Mouse (Mus musculus) stomach, postnatal 0 days (tissue): ENCODE measurements around the gene Cd151. TPM values are rescaled to one million over a fixed set of nuclear protein-coding genes. Genes with fewer than 3 reads are reported as not detected.

Experiments used
- ATAC-seq: fragments of 200-750 bp; cut with Nextera tagmentation; 2 replicates; pipeline ENCODE4 v1.8.0; 2017; ENCODE audit not compliant: low FRiP score, low TSS enrichment
- DNase-seq: peaks from one replicate; pipeline ENCODE4 v3.0.0-alpha.2; 2016; ENCODE audit warnings: low spot score
- H3K27ac ChIP-seq: fragments of 300-500 bp; sonication (generic); replicated peaks from 2 replicates; pipeline ENCODE4 v1.5.1; 2014; ENCODE audit warnings: mild to moderate bottlenecking, control low read depth
- H3K27me3 ChIP-seq: fragments of 300-500 bp; sonication (generic); 2 replicates; pipeline ENCODE4 v1.6.1; 2014; ENCODE audit warnings: low read length; ENCODE audit not compliant: control insufficient read depth, insufficient read depth
- H3K36me3 ChIP-seq: fragments of 300-500 bp; sonication (generic); 2 replicates; pipeline ENCODE4 v1.6.1; 2014; ENCODE audit warnings: low read length, mixed read lengths; ENCODE audit not compliant: control insufficient read depth, insufficient read depth
- H3K4me1 ChIP-seq: fragments of 300-500 bp; sonication (generic); replicated peaks from 2 replicates; pipeline ENCODE4 v1.6.1; 2014; ENCODE audit warnings: antibody characterized with exemption; ENCODE audit not compliant: control insufficient read depth, insufficient read depth
- H3K4me2 ChIP-seq: fragments of 300-500 bp; sonication (generic); replicated peaks from 2 replicates; pipeline ENCODE4 v1.6.1; 2014; ENCODE audit warnings: low read depth, mild to moderate bottlenecking, control low read depth, moderate library complexity
- H3K4me3 ChIP-seq: fragments of 300-500 bp; sonication (generic); 2 replicates; pipeline ENCODE4 v1.5.1; 2014; ENCODE audit warnings: low read depth, low read length, control low read depth
- H3K9ac ChIP-seq: fragments of 300-500 bp; sonication (generic); 2 replicates; pipeline ENCODE4 v1.6.1; 2014; ENCODE audit warnings: mild to moderate bottlenecking, low read length, control low read depth, mixed read lengths
- H3K9me3 ChIP-seq: fragments of 300-500 bp; sonication (generic); 2 replicates; pipeline ENCODE4 v1.6.1; 2016; ENCODE audit warnings: low read length; ENCODE audit not compliant: control insufficient read depth
- CTCF ChIP-seq: IDR thresholded peaks from 2 replicates; pipeline ENCODE4 v1.5.1; 2016; ENCODE audit warnings: antibody characterized with exemption, low read depth, mild to moderate bottlenecking, moderate library complexity
- EP300 ChIP-seq: optimal IDR thresholded peaks from 2 replicates; pipeline ENCODE3; 2016; ENCODE audit warnings: antibody characterized with exemption
- WGBS: fragments of 180-500 bp; shearing (Covaris S2); extraction: QIAGEN DNeasy Blood & Tissue Kit; methylation state at CpG from one replicate; pipeline ENCODE4 v1.1.7; 2014; 5-methylcytosine and 5-hydroxymethylcytosine counted together
- polyA plus RNA-seq: library from polyadenylated mRNA; unstranded; fragments of >200 nt; fragmentation: Nextera tagmentation; extraction: Ambion mirVana; gene quantifications from 2 replicates; pipeline ENCODE4 v1.2.1, GENCODE M21; 2015

Gene Cd151
- polyA plus RNA-seq, 1 experiment from 2014 or later, result 22.6 TPM

DNA sequence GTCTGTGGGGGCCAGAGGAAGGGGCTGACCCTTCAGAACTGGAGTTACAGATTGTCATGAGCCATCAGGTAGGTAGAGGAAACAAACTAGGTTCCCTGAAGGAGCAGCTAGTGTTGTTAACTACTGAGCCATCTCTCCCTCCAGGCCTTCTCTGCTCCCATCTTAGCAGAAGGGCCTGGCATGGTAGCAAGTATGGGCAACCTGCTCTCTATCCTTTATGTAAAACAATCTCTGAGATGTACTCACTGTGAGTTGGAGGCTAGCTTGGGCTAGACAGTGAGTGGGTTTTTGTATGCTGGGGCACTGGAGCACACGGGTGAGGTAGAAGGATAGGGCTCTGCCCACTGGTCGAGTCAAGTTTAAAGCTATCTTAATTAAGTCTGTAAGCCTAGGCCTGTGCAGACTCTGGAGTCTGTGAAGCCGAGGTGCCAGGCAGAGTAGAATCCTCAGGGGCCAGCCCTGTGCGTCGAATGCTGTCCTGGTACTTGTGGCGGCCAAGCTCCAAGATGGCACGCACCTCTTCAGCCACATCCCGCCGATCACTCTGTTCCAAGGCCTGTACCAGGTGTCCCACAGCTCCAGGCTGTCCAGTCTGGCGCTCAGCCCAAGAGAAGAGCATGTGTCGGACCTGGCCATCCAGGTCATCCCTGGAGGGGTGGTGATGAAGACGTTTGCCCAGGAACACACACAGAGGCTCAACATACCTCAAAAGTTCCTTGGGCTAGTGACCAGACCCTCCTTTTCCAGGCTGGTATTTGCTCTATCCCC, 28.8 kb upstream of the Cd151 start:
- Histone ChIP-seq H3K9me3 (no peaks in the 10 kb centered on the region), H3K4me1 (peaks cover 9% of the 10 kb centered on the region), H3K4me3 (no peak overlapping the region), H3K36me3 (0 out of 2 replicates have a peak, but pooled peaks cover 2% of the 10 kb centered on the region), H3K27me3 (no peaks in the 10 kb centered on the region), H3K27ac (no peak overlapping the region), H3K9ac (no peak overlapping the region), H3K4me2 (no peak overlapping the region)
- WGBS, result 90% methylated on average over 12 of the region's 12 CpGs
- DNase-seq (no peak), ATAC-seq (no peak)
- TF ChIP-seq CTCF, result no peak
- TF ChIP-seq EP300, result no peak

DNA sequence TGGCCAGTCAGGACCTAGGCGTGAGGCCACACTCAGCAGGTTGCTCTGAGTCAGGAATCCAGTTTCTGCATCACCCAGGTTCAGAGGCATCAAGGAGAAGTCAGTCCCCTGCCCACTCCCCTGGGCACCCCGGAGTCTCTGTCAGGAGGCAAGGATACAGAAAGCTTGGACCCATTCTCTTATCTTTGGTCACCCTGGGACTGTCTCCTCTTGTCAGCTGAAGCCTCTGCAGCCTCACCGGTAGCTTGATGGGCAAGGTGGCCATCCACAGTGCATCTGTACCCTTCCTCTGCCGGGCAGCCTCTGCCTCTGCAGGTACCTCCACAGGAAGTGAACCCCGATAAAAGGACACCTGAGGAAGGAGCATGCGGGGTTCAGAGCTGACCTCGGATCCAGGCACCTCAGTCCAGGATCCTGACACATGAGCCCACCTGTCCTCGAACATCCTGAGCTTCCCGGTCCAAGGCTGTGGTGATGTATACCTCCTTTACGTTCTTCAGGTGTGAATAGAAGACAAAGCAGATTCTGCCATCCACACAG, 28.0 kb upstream of the Cd151 start:
- DNase-seq (no peak), ATAC-seq (no peak)
- Histone ChIP-seq H3K27me3 (no peaks in the 10 kb centered on the region), H3K4me2 (no peak overlapping the region), H3K27ac (no peak overlapping the region), H3K36me3 (no peaks in the 10 kb centered on the region), H3K9ac (no peak overlapping the region), H3K4me1 (peaks cover 9% of the 10 kb centered on the region), H3K9me3 (no peaks in the 10 kb centered on the region), H3K4me3 (no peak overlapping the region)
- TF ChIP-seq EP300 (no peak), CTCF (no peak)
- WGBS, result 93% methylated on average over 10 of the region's 10 CpGs

DNA sequence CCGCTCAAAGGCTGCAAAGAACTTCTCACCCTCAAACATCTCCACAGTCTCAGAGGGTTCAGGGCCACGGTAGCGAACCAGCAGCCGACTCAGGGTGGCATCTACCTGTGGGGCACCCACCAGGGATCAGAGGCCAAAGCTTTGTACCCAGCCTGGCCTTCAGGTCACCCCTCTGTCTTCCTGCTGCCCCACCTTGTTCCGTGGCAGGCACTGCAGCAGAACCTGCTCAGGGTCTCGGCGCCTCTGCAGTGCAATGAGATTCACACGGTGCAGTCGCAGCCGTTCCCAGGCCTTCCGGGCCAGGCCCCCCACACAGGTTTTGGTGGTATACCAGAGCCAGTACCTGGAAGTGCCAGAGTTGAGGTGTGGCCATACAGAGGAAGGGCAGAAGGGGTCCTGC, 27.4 kb upstream of the Cd151 start:
- no peak for DNase-seq
- no peak for ATAC-seq
- H3K4me3 ChIP-seq, result no peak overlapping the region
- no peaks in the 10 kb centered on the region for H3K27me3 ChIP-seq
- no peak overlapping the region for H3K4me2 ChIP-seq
- WGBS, result 95% methylated on average over 11 of the region's 11 CpGs
- peaks cover 9% of the 10 kb centered on the region for H3K4me1 ChIP-seq
- no peaks in the 10 kb centered on the region for H3K36me3 ChIP-seq
- no peak overlapping the region for H3K9ac ChIP-seq
- TF ChIP-seq CTCF (no peak), EP300 (no peak)
- H3K27ac ChIP-seq, result no peak overlapping the region
- H3K9me3 ChIP-seq, result no peaks in the 10 kb centered on the region

DNA sequence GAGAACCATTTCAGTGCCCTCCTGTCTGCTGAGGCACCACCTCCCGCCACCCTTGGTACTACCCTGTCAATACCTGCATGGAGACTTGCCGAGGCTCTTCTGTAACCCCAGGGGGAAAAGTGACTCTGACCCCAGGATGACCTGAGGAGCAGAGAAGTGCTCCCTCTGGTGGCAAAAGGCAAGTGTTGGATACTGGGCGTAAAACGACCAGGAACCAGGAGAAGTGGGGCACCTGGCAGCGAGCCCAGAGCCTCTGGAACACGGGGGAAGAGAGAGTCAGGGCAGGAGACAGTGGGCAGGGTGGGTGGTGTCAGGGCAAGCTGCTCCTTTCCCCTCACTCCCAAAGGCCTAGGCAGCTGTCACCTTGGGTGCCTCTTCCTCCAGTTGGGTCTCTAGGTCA, 26.6 kb upstream of the Cd151 start:
- Histone ChIP-seq H3K4me1 (peaks cover 9% of the 10 kb centered on the region), H3K4me3 (no peak overlapping the region), H3K9ac (no peak overlapping the region), H3K27ac (no peak overlapping the region), H3K36me3 (no peaks in the 10 kb centered on the region), H3K27me3 (no peaks in the 10 kb centered on the region), H3K9me3 (no peaks in the 10 kb centered on the region), H3K4me2 (no peak overlapping the region)
- 28% methylated on average over 6 of the region's 6 CpGs for WGBS
- ATAC-seq, result no peak
- TF ChIP-seq EP300 (no peak), CTCF (peak; percentile 87)
- DNase-seq, result peak; percentile 68

DNA sequence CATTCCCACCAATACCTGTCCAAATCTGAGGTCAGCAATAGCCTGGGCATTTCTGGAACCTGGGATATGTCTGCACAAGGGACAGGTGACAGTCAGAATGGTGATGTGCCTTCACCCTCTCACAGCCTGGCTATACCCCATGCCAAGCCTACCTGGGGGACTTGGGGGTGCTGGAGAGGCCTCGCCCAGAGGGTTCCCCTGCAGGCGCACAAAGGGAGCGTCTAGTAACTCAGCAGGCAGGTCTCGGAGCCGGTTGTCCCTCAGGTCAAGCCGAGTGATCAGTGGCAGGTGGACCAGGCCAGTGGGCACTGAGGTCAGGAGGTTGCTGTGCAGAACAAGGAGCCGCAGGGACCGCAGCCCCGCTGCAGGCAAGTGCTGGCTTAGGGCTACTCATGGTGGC, 25.7 kb upstream of the Cd151 start:
- Histone ChIP-seq H3K27ac (no peak overlapping the region), H3K4me2 (no peak overlapping the region), H3K9ac (no peak overlapping the region), H3K4me1 (peaks cover 7% of the 10 kb centered on the region; the same call in 1 of the 2 replicates), H3K4me3 (no peak overlapping the region), H3K27me3 (no peaks in the 10 kb centered on the region), H3K9me3 (no peaks in the 10 kb centered on the region), H3K36me3 (no peaks in the 10 kb centered on the region)
- 90% methylated on average over 9 of the region's 9 CpGs for WGBS
- TF ChIP-seq CTCF (no peak), EP300 (no peak)
- DNase-seq (no peak), ATAC-seq (no peak)

DNA sequence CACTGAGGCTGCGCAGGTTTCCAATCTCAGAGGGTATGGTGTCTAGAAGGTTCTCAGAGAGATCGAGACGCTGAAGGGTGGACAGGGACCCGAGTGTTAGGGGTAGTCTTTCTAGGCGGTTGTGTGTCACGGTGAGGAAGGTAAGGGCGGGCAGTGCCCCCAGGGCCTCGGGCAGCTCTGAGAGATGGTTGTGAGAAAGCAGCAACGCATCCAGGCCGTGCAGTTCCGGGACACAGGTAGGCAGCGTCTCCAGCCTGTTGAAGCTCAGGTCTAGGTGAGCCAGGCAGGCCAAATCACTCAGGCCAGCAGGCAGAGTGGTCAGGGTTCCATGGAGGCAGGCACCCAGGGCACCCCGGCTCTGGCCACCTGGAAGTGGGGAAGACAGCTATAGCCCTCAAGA, 25.0 kb upstream of the Cd151 start:
- ATAC-seq, result no peak
- Histone ChIP-seq H3K4me1 (peaks cover 4% of the 10 kb centered on the region; the same call in 1 of the 2 replicates), H3K4me3 (no peak overlapping the region), H3K9me3 (no peaks in the 10 kb centered on the region), H3K36me3 (no peaks in the 10 kb centered on the region), H3K4me2 (no peak overlapping the region), H3K27ac (no peak overlapping the region), H3K9ac (no peak overlapping the region), H3K27me3 (no peaks in the 10 kb centered on the region)
- TF ChIP-seq CTCF (no peak), EP300 (no peak)
- DNase-seq, result no peak
- 91% methylated on average over 13 of the region's 13 CpGs for WGBS
